Mouse (Mus musculus) natural killer cell, adult 2 months (primary cell): ENCODE results near the gene Acsm1.

Source experiments
- DNase-seq, 2 experiments: peaks; one replicate each; pipeline ENCODE4 v3.0.0; 2022; ENCODE audit warnings: low spot score in 2 of 2

Acsm1 gene

GRCm38 (mm10) chr7:119670925-119671324, 64.1 kb downstream of the Acsm1 start:
- no peak for DNase-seq

GRCm38 (mm10) chr7:119673465-119673864, 66.6 kb downstream of the Acsm1 start:
- no peak for DNase-seq

- DNase-seq, result no peak
These were observed 73.3 kb downstream of the Acsm1 start for GRCm38 (mm10) chr7:119680107-119680506.

GRCm38 (mm10) chr7:119682699-119683098, 75.9 kb downstream of the Acsm1 start:
- no peak for DNase-seq

- DNase-seq, result no peak
These were observed 82.9 kb downstream of the Acsm1 start, which contains the start of gene Acsm4 for GRCm38 (mm10) chr7:119689726-119690125. Gene Acsm4, plus strand, starts transcription at chr7:119690026.

- DNase-seq, result no peak
These were observed 85.5 kb downstream of the Acsm1 start for GRCm38 (mm10) chr7:119692302-119692701.

- DNase-seq, result no peak
These were observed 88.1 kb downstream of the Acsm1 start for GRCm38 (mm10) chr7:119694926-119695325.
